Mouse (Mus musculus): ENCODE measurements around the gene Map2k2.

DNA sequence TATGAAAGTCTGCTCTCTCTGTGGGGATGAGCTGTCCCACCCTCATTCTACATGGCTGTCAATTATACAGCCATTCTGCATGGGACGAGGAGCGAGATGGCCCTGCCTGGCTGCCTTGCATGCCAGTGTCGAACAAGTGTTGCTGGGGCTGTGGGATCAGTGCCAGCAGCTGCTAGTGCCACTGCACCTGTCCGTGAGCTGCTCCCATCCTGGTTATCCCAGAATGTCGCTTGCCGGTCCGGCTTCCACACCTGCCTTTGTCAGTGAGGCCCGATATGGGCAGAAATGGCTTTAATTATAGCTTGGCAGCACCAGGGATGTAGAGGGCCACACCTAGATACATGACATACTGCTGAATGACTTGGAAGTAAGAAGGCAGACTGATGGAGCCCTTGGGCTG lies 33.4 kb upstream of the Map2k2 start:
- TF ChIP-seq CTCF (conservative IDR thresholded peaks at IDR 0.05 in 1 of 2, IDR thresholded peaks at IDR 0.05 in 1 of 2; ENCODE audit: low read depth in 2 of 2, low read length in 2 of 2) (no peak), MAZ (IDR thresholded peaks at IDR 0.05; ENCODE audit: low read depth, low read length) (no peak), RCOR1 (conservative IDR thresholded peaks at IDR 0.05; ENCODE audit: low read depth, low read length) (no peak)

All from CH12.LX (cell line).